Mouse (Mus musculus) common myeloid progenitor, adult 5-6 weeks (primary cell): Measurements from ENCODE around the gene Zscan20. TPM values are rescaled to one million over a fixed set of nuclear protein-coding genes. Genes with fewer than 3 reads are reported as not detected.
A peak's percentile ranks its signal among the peaks of the same experiment; 100 is the strongest.

Experiments used
- ATAC-seq: replicated peaks from 2 replicates; pipeline ENCODE4 v1.8.0; 2016; ENCODE audit warnings: low read depth, mild to moderate bottlenecking, moderate TSS enrichment, inconsistent platforms; ENCODE audit not compliant: poor library complexity, severe bottlenecking
- total RNA-seq: library from RNA; stranded (forward); fragments of 200-1000, 187-1606 nt; gene quantifications from 2 replicates; pipeline ENCODE4 v1.2.3, GENCODE M21; 2017

Gene Zscan20
- 2.6 and 3.2 TPM in 2 replicates for total RNA-seq

- peak; percentile 96 for ATAC-seq
Measured at GRCm38 (mm10) chr4:128609925-128610402, at the start of gene Zscan20. TSS of gene Zscan20 (minus strand) at chr4:128610098.

GRCm38 (mm10) chr4:128655446-128655845 lies 45.5 kb upstream of the Zscan20 start:
- ATAC-seq: no peak

GRCm38 (mm10) chr4:128654505-128655381 lies 44.8 kb upstream of the Zscan20 start, which contains the start of gene Phc2:
TSS of gene Phc2 (plus strand) at chr4:128654702.
- ATAC-seq: peak; percentile 90

- peak; percentile 24 for ATAC-seq
Measured at GRCm38 (mm10) chr4:128652584-128653298, 42.8 kb upstream of the Zscan20 start.

- ATAC-seq: no peak
Measured at GRCm38 (mm10) chr4:128651530-128651929, 41.6 kb upstream of the Zscan20 start.

GRCm38 (mm10) chr4:128648567-128649255 lies 38.8 kb upstream of the Zscan20 start:
- ATAC-seq: no peak

- no peak for ATAC-seq
Measured at GRCm38 (mm10) chr4:128646762-128647161, 36.9 kb upstream of the Zscan20 start.

- no peak for ATAC-seq
Measured at GRCm38 (mm10) chr4:128645896-128646295, 36.0 kb upstream of the Zscan20 start.

- no peak for ATAC-seq
Measured at GRCm38 (mm10) chr4:128641766-128642717, 32.1 kb upstream of the Zscan20 start.

GRCm38 (mm10) chr4:128638265-128638923 lies 28.5 kb upstream of the Zscan20 start:
- peak; percentile 34 for ATAC-seq

GRCm38 (mm10) chr4:128637250-128637649 lies 27.4 kb upstream of the Zscan20 start:
- peak; percentile 69 for ATAC-seq

GRCm38 (mm10) chr4:128635894-128636585 lies 26.1 kb upstream of the Zscan20 start:
- peak; percentile 15; the same call in 1 of the 2 replicates for ATAC-seq

GRCm38 (mm10) chr4:128635451-128635850 lies 25.6 kb upstream of the Zscan20 start:
- no peak for ATAC-seq

GRCm38 (mm10) chr4:128621109-128621508 lies 11.2 kb upstream of the Zscan20 start:
- ATAC-seq: no peak

GRCm38 (mm10) chr4:128620572-128620971 lies 10.7 kb upstream of the Zscan20 start:
- no peak for ATAC-seq

GRCm38 (mm10) chr4:128618963-128619362 lies 9.1 kb upstream of the Zscan20 start:
- 0 out of 2 replicates have a peak, but pooled peaks have one; percentile 4 for ATAC-seq

GRCm38 (mm10) chr4:128618246-128618911 lies 8.5 kb upstream of the Zscan20 start, which contains the start of gene Tlr12:
TSS of gene Tlr12 (minus strand) at chr4:128618619.
- ATAC-seq: peak; percentile 9; the same call in 1 of the 2 replicates
